Mouse (Mus musculus) midbrain, embryonic 10.5 days (tissue): ENCODE results near the gene Gspt1. TPM values are rescaled to one million over a fixed set of nuclear protein-coding genes. Genes with fewer than 3 reads are reported as not detected.

Source experiments
- DNase-seq: peaks from one replicate; pipeline ENCODE4 v3.0.0-alpha.2; 2017; ENCODE audit warnings: low spot score
- H3K27ac ChIP-seq: fragments of 300-500 bp; sonication (generic); replicated peaks from 2 replicates; pipeline ENCODE4 v1.5.1; 2016; ENCODE audit warnings: mild to moderate bottlenecking
- H3K27me3 ChIP-seq: fragments of 300-500 bp; sonication (generic); 2 replicates; pipeline ENCODE4 v1.6.1; 2016; ENCODE audit warnings: low read depth, mild to moderate bottlenecking; ENCODE audit not compliant: poor library complexity, severe bottlenecking
- H3K36me3 ChIP-seq: fragments of 300-500 bp; sonication (generic); 2 replicates; pipeline ENCODE4 v1.6.1; 2016; ENCODE audit warnings: mild to moderate bottlenecking, moderate library complexity
- H3K4me1 ChIP-seq: fragments of 300-500 bp; sonication (generic); 2 replicates; pipeline ENCODE4 v1.6.1; 2016
- H3K4me3 ChIP-seq: fragments of 300-500 bp; sonication (generic); 2 replicates; pipeline ENCODE4 v1.5.1; 2016; ENCODE audit warnings: mild to moderate bottlenecking, moderate library complexity
- H3K9me3 ChIP-seq: fragments of 300-500 bp; sonication (generic); replicated peaks from 2 replicates; pipeline ENCODE4 v1.6.1; 2016; ENCODE audit warnings: mild to moderate bottlenecking
- WGBS: fragments of 180-500 bp; shearing (Covaris S2); methylation state at CpG from one replicate; pipeline ENCODE4 v1.1.7; 2016; 5-methylcytosine and 5-hydroxymethylcytosine counted together
- polyA plus RNA-seq: library from polyadenylated mRNA; unstranded; fragments of >200 nt; fragmentation: Nextera tagmentation; extraction: Ambion mirVana; gene quantifications from 2 replicates; pipeline ENCODE4 v1.2.1, GENCODE M21; 2016

Gspt1 gene
- polyA plus RNA-seq, 1 experiment from 2014 or later, result 83.6 TPM

- Histone ChIP-seq H3K4me3 (no peak overlapping the region), H3K4me1 (no peaks in the 10 kb centered on the region), H3K27ac (no peak overlapping the region), H3K9me3 (no peaks in the 10 kb centered on the region), H3K36me3 (no peaks in the 10 kb centered on the region), H3K27me3 (no peaks in the 10 kb centered on the region)
- no peak for DNase-seq
- WGBS, result 84% methylated on average over 2 of the region's 2 CpGs
Measured at GRCm38 (mm10) chr16:11266556-11266955, 12.4 kb upstream of the Gspt1 start.

- Histone ChIP-seq H3K4me1 (no peaks in the 10 kb centered on the region), H3K4me3 (no peak overlapping the region), H3K36me3 (no peaks in the 10 kb centered on the region), H3K9me3 (no peaks in the 10 kb centered on the region), H3K27me3 (no peaks in the 10 kb centered on the region), H3K27ac (no peak overlapping the region)
- DNase-seq, result no peak
Measured at GRCm38 (mm10) chr16:11263266-11263665, 9.1 kb upstream of the Gspt1 start.

DNA sequence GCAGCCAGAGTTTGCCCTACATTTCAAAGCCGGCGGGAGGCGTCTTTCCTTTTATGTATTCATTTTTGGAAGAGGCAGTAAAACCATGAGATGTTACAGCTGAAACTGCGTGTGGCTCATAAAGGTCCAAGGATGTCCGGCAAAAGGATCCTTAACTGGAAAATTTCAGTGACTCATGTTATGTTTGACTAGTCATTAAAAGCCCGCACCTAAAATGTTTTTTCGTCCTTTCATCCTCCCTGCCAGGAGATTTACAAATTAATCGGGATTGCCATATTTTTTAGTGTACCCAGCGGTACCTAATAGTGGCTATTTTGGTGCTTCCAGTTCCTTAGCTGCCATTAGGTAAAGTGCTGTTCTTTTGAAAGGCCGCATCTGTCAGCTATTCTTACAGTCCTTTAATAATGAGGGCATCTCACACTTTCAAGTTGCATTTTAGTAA, 619 bp upstream of the Gspt1 start:
- peak overlapping the region; percentile 98 for H3K27ac ChIP-seq
- H3K4me1 ChIP-seq, result peaks cover 27% of the 10 kb centered on the region
- H3K4me3 ChIP-seq, result peak overlapping the region; percentile 100
- H3K9me3 ChIP-seq, result no peaks in the 10 kb centered on the region
- no peak for DNase-seq
- peaks cover 2% of the 10 kb centered on the region; the same call in 1 of the 2 replicates for H3K36me3 ChIP-seq
- no peaks in the 10 kb centered on the region for H3K27me3 ChIP-seq
- 28% methylated on average over 10 of the region's 10 CpGs for WGBS

DNA sequence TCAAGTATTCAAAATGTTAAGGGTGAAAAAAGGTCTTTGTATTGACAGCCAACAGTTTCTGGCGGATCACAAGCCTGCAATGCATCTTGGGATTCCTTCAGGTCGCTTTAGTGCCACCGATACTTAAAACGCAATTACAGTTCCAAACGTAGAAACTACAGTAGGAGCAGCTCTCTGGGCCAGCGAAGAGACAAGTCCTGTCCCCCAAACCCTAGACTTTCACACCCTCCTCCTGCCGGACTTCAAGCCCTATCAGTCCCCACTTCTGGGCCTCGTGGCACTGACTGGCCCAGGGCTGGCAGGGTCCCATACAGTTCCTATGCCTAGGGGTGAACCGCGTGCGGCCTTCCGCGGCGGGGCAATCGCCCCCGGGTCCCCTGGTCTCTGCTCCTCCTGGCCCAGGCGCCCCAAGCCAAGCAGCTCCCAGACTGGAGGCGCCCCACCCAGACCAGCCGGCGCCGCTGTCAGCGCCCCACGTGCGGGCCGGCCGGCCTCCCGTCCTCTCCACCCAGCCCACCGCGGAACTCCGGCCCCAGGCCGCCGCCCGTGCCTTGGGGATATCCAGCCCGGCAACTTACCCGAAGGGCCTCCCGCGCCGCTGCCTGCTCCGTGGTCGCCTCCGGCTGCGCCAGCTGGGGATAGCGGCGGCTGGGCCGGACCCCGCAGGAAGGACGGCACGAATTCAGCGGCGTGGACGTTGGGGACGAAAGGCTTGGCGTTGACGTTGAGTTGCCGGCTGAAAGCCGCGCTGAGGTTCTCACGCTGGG, 877 bp downstream of the Gspt1 start:
- no peaks in the 10 kb centered on the region for H3K9me3 ChIP-seq
- H3K4me3 ChIP-seq, result peak overlapping the region; percentile 100
- H3K4me1 ChIP-seq, result peaks cover 27% of the 10 kb centered on the region
- H3K27ac ChIP-seq, result peak overlapping the region; percentile 98
- no peaks in the 10 kb centered on the region for H3K27me3 ChIP-seq
- peaks cover 6% of the 10 kb centered on the region for H3K36me3 ChIP-seq
- under 1% methylated on average over 58 of the region's 58 CpGs for WGBS
- peak; percentile 56 for DNase-seq

GRCm38 (mm10) chr16:11247791-11248190, 6.3 kb downstream of the Gspt1 start:
- Histone ChIP-seq H3K36me3 (peaks cover 6% of the 10 kb centered on the region), H3K27ac (no peak overlapping the region), H3K27me3 (no peaks in the 10 kb centered on the region), H3K9me3 (no peaks in the 10 kb centered on the region), H3K4me1 (peaks cover 18% of the 10 kb centered on the region), H3K4me3 (no peak overlapping the region)
- 85% methylated on average over 2 of the region's 2 CpGs for WGBS
- DNase-seq, result no peak

DNA sequence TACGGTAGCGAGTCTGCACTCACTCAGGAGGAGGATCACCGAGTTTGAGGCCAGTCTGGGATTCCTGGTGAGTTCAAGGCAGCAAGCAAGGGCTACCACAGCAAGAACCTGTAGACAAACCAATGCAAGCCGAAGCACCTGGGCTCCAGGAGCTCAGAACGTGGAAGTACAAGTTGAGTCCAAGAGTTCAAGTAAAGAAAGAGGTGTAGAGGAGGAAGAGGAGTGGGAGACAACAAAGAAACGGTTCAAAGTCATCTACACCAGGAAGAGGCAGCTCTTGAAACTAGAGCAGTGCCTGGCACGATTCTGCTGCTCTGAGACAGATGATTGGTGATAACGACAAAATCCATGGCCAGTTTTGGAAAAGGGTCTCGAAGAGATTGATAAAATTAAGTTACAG, 8.4 kb downstream of the Gspt1 start:
- peaks cover under 1% of the 10 kb centered on the region; the same call in 1 of the 2 replicates for H3K4me1 ChIP-seq
- H3K9me3 ChIP-seq, result no peaks in the 10 kb centered on the region
- DNase-seq, result no peak
- no peak overlapping the region for H3K4me3 ChIP-seq
- H3K36me3 ChIP-seq, result peaks cover 6% of the 10 kb centered on the region
- no peaks in the 10 kb centered on the region for H3K27me3 ChIP-seq
- WGBS, result 91% methylated on average over 9 of the region's 9 CpGs
- no peak overlapping the region for H3K27ac ChIP-seq

GRCm38 (mm10) chr16:11242401-11242800, 11.7 kb downstream of the Gspt1 start:
- Histone ChIP-seq H3K36me3 (peaks cover 20% of the 10 kb centered on the region), H3K9me3 (no peaks in the 10 kb centered on the region), H3K4me3 (no peak overlapping the region), H3K27me3 (no peaks in the 10 kb centered on the region), H3K27ac (no peak overlapping the region), H3K4me1 (no peaks in the 10 kb centered on the region)
- 81% methylated on average over 1 of the region's 1 CpGs for WGBS
- DNase-seq, result no peak

- no peak for DNase-seq
- 91% methylated on average over 3 of the region's 3 CpGs for WGBS
- H3K36me3 ChIP-seq, result peaks cover 97% of the 10 kb centered on the region
- no peaks in the 10 kb centered on the region for H3K9me3 ChIP-seq
- no peaks in the 10 kb centered on the region for H3K27me3 ChIP-seq
- H3K4me1 ChIP-seq, result no peaks in the 10 kb centered on the region
- H3K4me3 ChIP-seq, result no peak overlapping the region
- no peak overlapping the region for H3K27ac ChIP-seq
Measured at GRCm38 (mm10) chr16:11217801-11218200, 36.3 kb downstream of the Gspt1 start.

DNA sequence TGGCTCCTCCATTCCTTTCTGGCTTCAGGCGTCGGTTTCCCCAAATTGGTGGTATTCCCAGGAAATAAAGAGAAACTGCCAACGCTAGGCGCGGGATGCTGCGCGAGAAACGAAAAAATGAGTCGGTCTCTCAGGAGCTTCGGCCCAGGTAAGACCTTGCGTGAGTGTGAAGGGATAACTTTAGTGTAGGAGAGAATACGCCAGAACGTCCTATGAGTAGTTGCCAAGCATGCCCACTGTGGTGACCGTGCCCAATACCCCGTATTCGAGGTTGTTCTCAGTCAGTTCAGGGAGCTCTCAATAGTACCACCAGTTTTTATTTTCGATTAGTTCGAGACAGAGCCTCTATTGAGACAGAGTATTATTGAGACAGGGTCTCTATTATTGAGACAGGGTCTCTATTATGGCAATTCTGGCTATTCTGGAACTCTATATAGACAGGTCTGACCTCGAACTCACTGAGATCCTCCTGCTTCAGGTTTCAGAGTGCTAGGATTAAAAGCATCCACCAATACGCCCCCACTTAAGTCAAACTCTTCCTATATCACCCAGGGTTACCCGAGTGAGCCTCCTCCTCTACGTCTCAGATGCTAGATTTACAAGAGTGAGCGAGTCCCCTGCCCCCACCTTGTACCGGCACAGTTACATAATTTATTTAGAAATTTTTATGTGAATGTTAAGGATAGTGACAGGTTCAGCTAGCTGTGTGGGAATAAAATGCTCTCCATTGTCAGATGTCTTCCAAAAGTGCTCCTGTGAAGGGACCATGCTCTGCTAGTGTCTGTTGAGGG, 50.3 kb downstream of the Gspt1 start:
- no peak for DNase-seq
- Histone ChIP-seq H3K4me1 (peaks cover 28% of the 10 kb centered on the region), H3K4me3 (peak overlapping the region; percentile 71), H3K27me3 (no peaks in the 10 kb centered on the region), H3K36me3 (peaks cover 66% of the 10 kb centered on the region), H3K9me3 (no peaks in the 10 kb centered on the region), H3K27ac (peak overlapping the region; percentile 93)
- 9% methylated on average over 24 of the region's 24 CpGs for WGBS

DNA sequence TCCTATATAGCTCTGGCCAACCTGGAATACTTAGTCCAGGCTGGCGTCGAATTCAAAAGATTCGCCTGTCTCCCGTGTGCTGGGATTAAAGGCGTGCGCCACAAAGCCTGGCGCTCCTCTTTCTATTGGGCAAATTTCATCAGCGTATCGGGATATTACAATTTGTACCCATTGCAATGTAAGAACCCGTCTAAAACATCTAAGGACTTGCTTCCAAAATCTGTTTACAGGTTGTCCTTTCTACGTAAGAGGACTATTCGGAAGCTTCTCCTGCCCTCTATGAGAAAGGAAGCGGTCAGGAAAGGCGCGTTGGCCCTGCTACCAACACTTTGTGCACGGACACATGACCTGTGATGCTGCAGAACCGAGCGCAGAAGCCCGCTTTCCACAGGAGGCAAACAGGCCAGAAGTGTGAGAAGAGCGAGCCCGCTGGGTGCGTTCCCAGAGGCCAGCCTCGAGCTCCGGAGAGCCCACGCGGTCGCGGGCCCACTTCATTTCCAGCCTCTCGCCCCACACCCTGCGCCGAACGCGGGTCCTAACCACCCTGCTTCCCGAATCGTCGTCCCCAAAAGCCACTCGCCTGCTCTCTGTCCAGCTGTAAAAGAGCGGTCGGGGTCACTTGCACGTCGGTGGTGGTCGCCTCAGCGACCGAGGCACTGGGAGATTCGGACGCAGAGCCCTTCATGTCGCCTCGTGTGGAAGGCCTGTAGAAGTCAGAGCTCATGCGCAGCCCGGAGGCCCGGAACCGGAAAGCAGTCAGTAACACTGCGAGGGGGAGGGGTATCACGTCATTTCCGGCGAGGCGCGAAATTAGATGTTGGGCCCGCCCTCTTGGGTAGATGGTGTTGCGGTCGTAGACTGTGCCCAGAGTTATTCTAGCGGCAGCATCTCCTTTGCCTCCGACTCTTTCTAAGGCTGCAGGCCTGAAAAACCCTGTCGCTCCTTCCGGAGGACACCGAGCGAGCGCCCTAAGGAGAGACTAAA, 51.3 kb downstream of the Gspt1 start, which contains the start of gene Rsl1d1:
Rsl1d1 (minus strand) TSS at position 761 of the 984 bp plus-strand sequence.
- Histone ChIP-seq H3K4me3 (peak within 1 kb of the TSS; percentile 71), H3K36me3 (peaks cover 66% of the 10 kb centered on the region), H3K4me1 (peaks cover 28% of the 10 kb centered on the region), H3K27me3 (no peaks in the 10 kb centered on the region), H3K9me3 (no peaks in the 10 kb centered on the region), H3K27ac (peak within 1 kb of the TSS; percentile 93)
- peak; percentile 96 for DNase-seq
- WGBS, result under 1% methylated on average over 68 of the region's 68 CpGs

GRCm38 (mm10) chr16:11201740-11202394, 52.3 kb downstream of the Gspt1 start:
- H3K36me3 ChIP-seq, result peaks cover 67% of the 10 kb centered on the region
- H3K9me3 ChIP-seq, result no peaks in the 10 kb centered on the region
- no peak for DNase-seq
- WGBS, result 69% methylated on average over 6 of the region's 6 CpGs
- H3K4me3 ChIP-seq, result peak overlapping the region; percentile 71
- peak overlapping the region; percentile 93; the same call in 1 of the 2 replicates for H3K27ac ChIP-seq
- peaks cover 28% of the 10 kb centered on the region for H3K4me1 ChIP-seq
- no peaks in the 10 kb centered on the region for H3K27me3 ChIP-seq

GRCm38 (mm10) chr16:11200247-11200646, 53.9 kb downstream of the Gspt1 start:
- Histone ChIP-seq H3K9me3 (no peaks in the 10 kb centered on the region), H3K4me3 (no peak overlapping the region), H3K4me1 (peaks cover 28% of the 10 kb centered on the region), H3K27ac (no peak overlapping the region), H3K27me3 (no peaks in the 10 kb centered on the region), H3K36me3 (peaks cover 72% of the 10 kb centered on the region)
- WGBS, result 86% methylated on average over 3 of the region's 3 CpGs
- no peak for DNase-seq
